Mouse (Mus musculus) adrenal gland, adult 2 months (tissue): Measurements from ENCODE around the gene Ccdc15. TPM values are rescaled to one million over a fixed set of nuclear protein-coding genes. Genes with fewer than 3 reads are reported as not detected.
A peak's percentile ranks its signal among the peaks of the same experiment; 100 is the strongest.

Experiments
- DNase-seq: peaks from one replicate; pipeline ENCODE4 v3.0.0; 2021
- polyA plus RNA-seq: library from polyadenylated mRNA; depleted of rRNA; stranded (reverse); fragments of >200 nt; gene quantifications from 2 replicates; pipeline ENCODE4 v1.2.3, GENCODE M21; 2012; rRNA removed
- total RNA-seq, 2 experiments: library from RNA; stranded (reverse); gene quantifications; 2 replicates each; pipeline ENCODE4 v1.2.3; 2021

Ccdc15 gene
- total and polyA plus RNA-seq, 3 experiments: 2.0 to 3.2 (median 2.3) TPM

DNA sequence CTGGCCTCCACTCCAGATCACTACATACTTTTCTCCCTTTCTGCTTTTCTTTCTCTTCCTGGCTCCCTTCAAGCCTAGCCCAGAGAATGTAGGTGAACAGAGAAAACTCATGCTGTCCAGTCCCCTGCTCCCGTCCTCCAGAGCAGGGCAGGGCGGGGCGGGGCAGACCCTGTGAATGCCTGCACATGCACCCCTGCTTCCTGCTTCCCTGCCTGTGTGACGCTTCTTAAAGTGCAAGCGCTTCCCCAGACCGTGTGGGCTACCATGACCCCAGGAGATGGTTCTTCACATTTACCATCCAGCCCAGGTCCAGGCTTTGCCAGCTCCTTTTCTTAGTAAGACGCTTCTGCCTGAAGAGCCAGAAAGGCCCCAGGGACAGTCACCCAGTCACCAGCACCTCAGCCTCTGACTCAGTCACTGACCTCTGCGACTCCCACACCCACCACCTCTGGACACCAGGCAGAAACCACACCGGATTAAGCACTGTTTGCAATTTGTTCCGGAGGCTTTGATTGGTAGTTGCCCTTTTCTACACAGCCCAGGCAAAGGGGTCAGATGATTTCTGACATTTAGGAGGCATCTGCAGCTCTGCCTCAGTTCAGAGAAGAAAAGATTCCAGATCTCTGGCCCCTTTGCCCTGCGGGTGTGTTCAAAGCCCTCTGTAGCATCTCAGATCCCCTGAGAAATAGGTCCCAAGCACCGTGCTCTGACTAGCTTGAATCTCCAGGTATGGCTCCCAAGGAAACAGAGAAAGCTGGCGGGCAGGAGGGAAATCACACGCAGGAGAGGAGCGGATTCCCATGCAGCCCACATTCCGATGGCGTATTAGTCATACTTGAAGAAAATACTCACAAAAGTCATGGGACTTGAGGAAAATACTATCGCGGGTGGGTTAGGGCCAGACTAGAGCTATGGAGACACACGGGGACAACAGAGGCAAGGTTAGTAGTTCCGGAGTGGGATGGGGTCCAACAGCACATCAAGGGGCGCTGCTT lies 115.7 kb downstream of the Ccdc15 start:
- DNase-seq: peak; percentile 42

DNA sequence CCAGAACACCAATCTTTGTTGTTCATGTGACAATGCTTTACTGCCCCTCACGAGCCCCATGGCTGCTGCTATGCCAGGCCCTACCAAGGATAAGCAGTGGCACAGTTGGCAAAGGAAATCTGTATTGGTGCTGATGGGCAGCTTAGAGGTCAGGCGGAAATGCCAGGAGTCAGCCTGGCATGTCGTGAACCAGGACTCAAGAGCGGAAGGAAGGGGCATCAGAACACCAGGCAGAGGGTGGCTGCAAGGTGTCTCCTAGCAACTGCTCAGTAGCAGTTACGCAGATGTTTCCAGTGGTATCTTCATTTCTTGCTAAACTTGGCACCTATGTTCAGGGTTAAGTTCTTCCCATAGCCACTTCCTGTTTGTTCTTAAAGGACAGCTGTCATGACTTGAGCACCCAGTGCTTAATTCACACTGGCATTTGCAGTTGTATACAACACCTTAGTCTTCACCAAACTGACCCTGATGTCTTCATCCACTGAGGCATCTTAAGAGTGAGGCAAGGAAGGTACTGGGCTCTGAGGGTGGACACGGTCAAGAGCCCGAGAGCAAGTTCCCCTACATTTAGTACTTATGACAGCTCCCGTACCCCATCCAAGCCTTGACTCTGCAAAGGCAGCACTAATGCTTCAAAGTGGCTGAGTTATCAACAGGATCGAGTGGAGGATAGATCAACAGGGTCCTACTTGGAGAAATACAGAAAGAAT lies 117.6 kb downstream of the Ccdc15 start:
- DNase-seq: no peak

DNA sequence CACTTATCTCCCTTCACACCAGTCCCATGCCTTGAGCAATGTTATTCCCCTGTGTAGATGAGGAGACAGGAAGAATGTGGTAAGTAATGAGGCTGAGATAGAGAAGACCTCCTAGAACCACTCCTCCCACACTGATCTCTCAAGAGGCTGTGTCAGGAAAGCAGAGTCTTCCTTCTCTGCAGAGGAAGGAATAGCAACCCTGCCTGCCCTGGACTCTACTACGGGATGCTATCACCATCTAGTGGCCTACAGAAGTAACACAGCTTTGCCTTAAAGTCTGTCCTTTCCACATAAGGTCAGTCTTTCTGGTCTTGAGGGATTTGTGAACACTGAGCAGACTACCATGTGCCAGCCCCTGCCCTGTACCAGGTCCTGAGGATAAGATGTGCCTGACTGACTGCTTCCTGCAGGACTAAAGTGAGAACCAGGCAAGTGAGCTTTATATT lies 118.3 kb downstream of the Ccdc15 start:
- peak; percentile 68 for DNase-seq

Other genes starting within 250 kb of the Ccdc15 start
- gene Pknox2, start 201.0 kb downstream of the Ccdc15 start, total RNA-seq: 1 to 10 TPM; 2.9 to 3.5 TPM
- 1.8 and 2.1 TPM in 2 replicates for gene Pknox2, start 201.0 kb downstream of the Ccdc15 start, polyA plus RNA-seq
- 1 to 10 TPM; 4.2 to 8.6 TPM for gene Tmem218, start 140.2 kb downstream of the Ccdc15 start, total RNA-seq
- gene Tmem218, start 140.2 kb downstream of the Ccdc15 start, polyA plus RNA-seq: 1.5 and 1.7 TPM in 2 replicates
- gene Slc37a2, start 92.7 kb downstream of the Ccdc15 start, total RNA-seq: 10 to 100 TPM; 52.8 to 58.4 TPM
- 46.7 and 51.0 TPM in 2 replicates for gene Slc37a2, start 92.7 kb downstream of the Ccdc15 start, polyA plus RNA-seq
- under 1 TPM in 1 of 2 experiments, not detected in 1; 0.23 TPM for gene Hepacam, start 18.9 kb upstream of the Ccdc15 start, total RNA-seq
- 0.26 and 0.40 TPM in 2 replicates for gene Hepacam, start 18.9 kb upstream of the Ccdc15 start, polyA plus RNA-seq
- gene Robo4, start 53.5 kb upstream of the Ccdc15 start, total RNA-seq: 10 to 100 TPM; 17.3 to 27.0 TPM
- gene Robo4, start 53.5 kb upstream of the Ccdc15 start, polyA plus RNA-seq: 47.5 and 54.0 TPM in 2 replicates
- under 1 TPM; 0.62 to 0.75 TPM for gene Robo3, start 84.8 kb upstream of the Ccdc15 start, total RNA-seq
- gene Robo3, start 84.8 kb upstream of the Ccdc15 start, polyA plus RNA-seq: 2.9 and 5.9 TPM in 2 replicates
- gene Msantd2, start 140.9 kb upstream of the Ccdc15 start, total RNA-seq: 10 to 100 TPM; 15.3 to 22.7 TPM
- gene Msantd2, start 140.9 kb upstream of the Ccdc15 start, polyA plus RNA-seq: 26.0 and 29.9 TPM in 2 replicates
- 10 to 100 TPM; 23.5 to 42.4 TPM for gene Esam, start 179.6 kb upstream of the Ccdc15 start, total RNA-seq
- 49.2 and 59.1 TPM in 2 replicates for gene Esam, start 179.6 kb upstream of the Ccdc15 start, polyA plus RNA-seq
- 1 to 10 TPM; 1.8 to 3.0 TPM for gene Vsig2, start 190.8 kb upstream of the Ccdc15 start, total RNA-seq
- 8.8 and 8.9 TPM in 2 replicates for gene Vsig2, start 190.8 kb upstream of the Ccdc15 start, polyA plus RNA-seq
- 1 to 10 TPM; 1.5 to 2.8 TPM for gene Nrgn, start 204.5 kb upstream of the Ccdc15 start, total RNA-seq
- gene Nrgn, start 204.5 kb upstream of the Ccdc15 start, polyA plus RNA-seq: 1.9 and 3.8 TPM in 2 replicates
- gene Siae, start 207.3 kb upstream of the Ccdc15 start, total RNA-seq: 10 to 100 TPM; 16.5 to 17.7 TPM
- gene Siae, start 207.3 kb upstream of the Ccdc15 start, polyA plus RNA-seq: 4.5 and 4.9 TPM in 2 replicates